Mouse (Mus musculus) bone marrow macrophage, adult 2 months (primary cell): ENCODE data around the gene Nme6.

Source experiments
- CTCF ChIP-seq: IDR thresholded peaks from 2 replicates; pipeline ENCODE4 v1.5.1; 2012; ENCODE audit warnings: low read depth, mild to moderate bottlenecking, low read length, moderate library complexity
- POLR2A ChIP-seq: IDR thresholded peaks from 2 replicates; pipeline ENCODE4 v1.6.1; 2012; ENCODE audit warnings: mild to moderate bottlenecking, low read depth, low read length, borderline replicate concordance

- no peak for TF ChIP-seq POLR2A
- no peak for TF ChIP-seq CTCF
These were observed 16.8 kb downstream of the Nme6 start, which contains the start of gene Camp for GRCm38 (mm10) chr9:109849312-109849758.
